Mouse (Mus musculus) lung, postnatal 36 days (tissue): ENCODE data around the gene Sirt7.
A peak's percentile ranks its signal among the peaks of the same experiment; 100 is the strongest.

Experiments used
- DNase-seq: peaks from one replicate; pipeline ENCODE4 v3.0.0; 2022; ENCODE audit warnings: mixed read lengths

Gene Sirt7

GRCm38 (mm10) chr11:120634810-120635209 is 9.8 kb upstream of the Sirt7 start:
- no peak for DNase-seq

- DNase-seq = peak; percentile 97
Observed at GRCm38 (mm10) chr11:120633520-120634343, 8.7 kb upstream of the Sirt7 start, which contains the start of gene Mafg. Gene Mafg (minus strand): TSS chr11:120633600.

GRCm38 (mm10) chr11:120632559-120633519 is 7.8 kb upstream of the Sirt7 start:
- peak; percentile 80 for DNase-seq

GRCm38 (mm10) chr11:120631726-120632448 is 6.8 kb upstream of the Sirt7 start:
- no peak for DNase-seq

GRCm38 (mm10) chr11:120630881-120631725 is 6.1 kb upstream of the Sirt7 start:
- DNase-seq = no peak

- DNase-seq = peak; percentile 79
Observed at GRCm38 (mm10) chr11:120630401-120630871, 5.4 kb upstream of the Sirt7 start.

- peak; percentile 43 for DNase-seq
Observed at GRCm38 (mm10) chr11:120629911-120630310, 4.9 kb upstream of the Sirt7 start.

- DNase-seq = peak; percentile 46
Observed at GRCm38 (mm10) chr11:120629341-120629730, 4.3 kb upstream of the Sirt7 start.

- DNase-seq = no peak
Observed at GRCm38 (mm10) chr11:120628601-120629340, 3.7 kb upstream of the Sirt7 start.

GRCm38 (mm10) chr11:120627468-120628300 is 2.6 kb upstream of the Sirt7 start:
- peak; percentile 49 for DNase-seq

- no peak for DNase-seq
Observed at GRCm38 (mm10) chr11:120626785-120627467, 1.9 kb upstream of the Sirt7 start.

GRCm38 (mm10) chr11:120624680-120625111 is 344 bp downstream of the Sirt7 start:
- peak; percentile 92 for DNase-seq

GRCm38 (mm10) chr11:120623961-120624679 is 920 bp downstream of the Sirt7 start:
- peak; percentile 85 for DNase-seq

- no peak for DNase-seq
Observed at GRCm38 (mm10) chr11:120622805-120623204, 2.2 kb downstream of the Sirt7 start.

- DNase-seq = no peak
Observed at GRCm38 (mm10) chr11:120620195-120620594, 4.8 kb downstream of the Sirt7 start.

GRCm38 (mm10) chr11:120618619-120619535 is 6.2 kb downstream of the Sirt7 start:
- no peak for DNase-seq

- DNase-seq = peak; percentile 95
Observed at GRCm38 (mm10) chr11:120617519-120618112, 7.4 kb downstream of the Sirt7 start, which contains the start of gene Pcyt2. Gene Pcyt2 (minus strand): TSS chr11:120617936.
